Mouse (Mus musculus): Measurements from ENCODE around the gene Psmb9.
"Not testable (repeated sequence)": the region's sequence is repeated elsewhere in the genome, so short reads cannot be mapped to it uniquely, and the experiment has no call there.

Gene Psmb9

GRCm38 (mm10) chr17:34179913-34180859, 7.4 kb downstream of the Psmb9 start:
- DNase-seq = no peak

- no peak for DNase-seq
Measured at GRCm38 (mm10) chr17:34179019-34179418, 8.5 kb downstream of the Psmb9 start.

GRCm38 (mm10) chr17:34177179-34177578, 10.4 kb downstream of the Psmb9 start:
- no peak for DNase-seq

- DNase-seq = no peak
Measured at GRCm38 (mm10) chr17:34174075-34174474, 13.5 kb downstream of the Psmb9 start.

GRCm38 (mm10) chr17:34172528-34172927, 15.0 kb downstream of the Psmb9 start:
- DNase-seq = no peak

- DNase-seq = peak; percentile 76
Measured at GRCm38 (mm10) chr17:34170877-34171498, 16.6 kb downstream of the Psmb9 start.

GRCm38 (mm10) chr17:34170487-34170876, 17.1 kb downstream of the Psmb9 start:
- no peak for DNase-seq

- peak; percentile 20 for DNase-seq
Measured at GRCm38 (mm10) chr17:34169279-34169678, 18.3 kb downstream of the Psmb9 start.

GRCm38 (mm10) chr17:34165033-34165730, 22.4 kb downstream of the Psmb9 start:
- DNase-seq = no peak

- DNase-seq = no peak
Measured at GRCm38 (mm10) chr17:34164202-34164895, 23.2 kb downstream of the Psmb9 start.

GRCm38 (mm10) chr17:34155534-34155933, 32.0 kb downstream of the Psmb9 start:
- no peak for DNase-seq

- DNase-seq = peak; percentile 26
Measured at GRCm38 (mm10) chr17:34152923-34153322, 34.6 kb downstream of the Psmb9 start, which contains the start of gene H2-DMb1. Gene H2-DMb1 (plus strand): TSS chr17:34153072.

- no peak for DNase-seq
Measured at GRCm38 (mm10) chr17:34144960-34145371, 42.6 kb downstream of the Psmb9 start.

- DNase-seq = not testable (repeated sequence)
Measured at GRCm38 (mm10) chr17:34144221-34144620, 43.3 kb downstream of the Psmb9 start.

- DNase-seq = no peak
Measured at GRCm38 (mm10) chr17:34143461-34143860, 44.1 kb downstream of the Psmb9 start.

GRCm38 (mm10) chr17:34143033-34143432, 44.5 kb downstream of the Psmb9 start, which contains the start of gene H2-DMb2:
Gene H2-DMb2 (plus strand): TSS chr17:34143307.
- DNase-seq = no peak

- no peak for DNase-seq
Measured at GRCm38 (mm10) chr17:34142456-34143010, 45.0 kb downstream of the Psmb9 start.

- DNase-seq = no peak
Measured at GRCm38 (mm10) chr17:34141448-34141847, 46.1 kb downstream of the Psmb9 start.

- DNase-seq = no peak
Measured at GRCm38 (mm10) chr17:34140240-34140639, 47.3 kb downstream of the Psmb9 start.

- no peak for DNase-seq
Measured at GRCm38 (mm10) chr17:34139416-34139815, 48.1 kb downstream of the Psmb9 start.

GRCm38 (mm10) chr17:34138655-34139054, 48.9 kb downstream of the Psmb9 start:
- DNase-seq = no peak

GRCm38 (mm10) chr17:34137601-34138000, 50.0 kb downstream of the Psmb9 start:
- peak; percentile 17 for DNase-seq

All from cerebellum, adult 9-10 months (tissue).